Mouse (Mus musculus): Measurements from ENCODE around the gene Grk1. TPM values are rescaled to one million over a fixed set of nuclear protein-coding genes. Genes with fewer than 3 reads are reported as not detected.

The Grk1 gene
- total and polyA plus RNA-seq, 3 experiments: under 0.01 to 0.03 TPM; not detected in 1

GRCm38 (mm10) chr8:13459431-13459830, 54.5 kb downstream of the Grk1 start:
- no peaks in the 10 kb centered on the region for H3K4me1 ChIP-seq (ENCODE audit: control insufficient read depth in 1 of 2, insufficient read depth in 2 of 2, low read length in 2 of 2)
- no peaks in the 10 kb centered on the region for H3K36me3 ChIP-seq (ENCODE audit: control insufficient read depth in 1 of 2, insufficient read depth in 2 of 2, low read length in 2 of 2)
- no peak for TF ChIP-seq TCF12 (IDR thresholded peaks at IDR 0.05; ENCODE audit: low read depth, low read length)
- no peak for TF ChIP-seq E2F4 (IDR thresholded peaks at IDR 0.05; ENCODE audit: borderline replicate concordance, low read depth, low read length)
- no peak for TF ChIP-seq NRF1 (IDR thresholded peaks at IDR 0.05; ENCODE audit: insufficient read depth, low read depth, low read length, poor library complexity, severe bottlenecking)
- TF ChIP-seq RCOR1 (IDR thresholded peaks at IDR 0.05; ENCODE audit: low read depth, low read length): no peak
- no peak for TF ChIP-seq MEF2A (IDR thresholded peaks at IDR 0.05; ENCODE audit: extremely low read depth, insufficient replicate concordance, low read depth, low read length, poor library complexity, severe bottlenecking)
- no peak for TF ChIP-seq ZMIZ1 (IDR thresholded peaks at IDR 0.05; ENCODE audit: low read depth, low read length)
- no peak for TF ChIP-seq GABPA (IDR thresholded peaks at IDR 0.05; ENCODE audit: low read depth, low read length)
- TF ChIP-seq POLR2AphosphoS2 (IDR thresholded peaks at IDR 0.05; ENCODE audit: low read length): no peak
- H3K27me3 ChIP-seq (ENCODE audit: control insufficient read depth in 1 of 2, insufficient read depth in 2 of 2, low read length in 2 of 2): peaks cover 0 to 2% of the 10 kb centered on the region in 2 experiments; a peak in 2 of 4 replicates
- DNase-seq (ENCODE audit: low read depth, low spot score): no peak
- H3K27ac ChIP-seq (ENCODE audit: control insufficient read depth, low read depth, low read length): no peak overlapping the region
- H3K9ac ChIP-seq (ENCODE audit: control insufficient read depth, low read depth, low read length, poor library complexity, severe bottlenecking): no peak overlapping the region
- H3K4me3 ChIP-seq (ENCODE audit: control insufficient read depth in 1 of 2, insufficient read depth in 1 of 2, low read depth in 2 of 2, low read length in 2 of 2): no peak overlapping the region
- no peaks in the 10 kb centered on the region for H3K9me3 ChIP-seq (replicated peaks; ENCODE audit: insufficient read depth, low read length)
- no peaks in the 10 kb centered on the region for H3K79me2 ChIP-seq (ENCODE audit: control insufficient read depth, insufficient read depth, low read length, poor library complexity)

GRCm38 (mm10) chr8:13461085-13461765, 56.3 kb downstream of the Grk1 start:
- Histone ChIP-seq H3K27me3 (ENCODE audit: control insufficient read depth in 1 of 2, insufficient read depth in 2 of 2, low read length in 2 of 2) (peaks cover 2% of the 10 kb centered on the region in 2 experiments; a peak in 3 of 4 replicates), H3K4me3 (ENCODE audit: control insufficient read depth in 1 of 2, insufficient read depth in 1 of 2, low read depth in 2 of 2, low read length in 2 of 2) (no peak overlapping the region), H3K9me3 (replicated peaks; ENCODE audit: insufficient read depth, low read length) (no peaks in the 10 kb centered on the region), H3K9ac (ENCODE audit: control insufficient read depth, low read depth, low read length, poor library complexity, severe bottlenecking) (no peak overlapping the region), H3K4me1 (ENCODE audit: control insufficient read depth in 1 of 2, insufficient read depth in 2 of 2, low read length in 2 of 2) (no peaks in the 10 kb centered on the region), H3K27ac (ENCODE audit: control insufficient read depth, low read depth, low read length) (no peak overlapping the region), H3K36me3 (ENCODE audit: control insufficient read depth in 1 of 2, insufficient read depth in 2 of 2, low read length in 2 of 2) (no peaks in the 10 kb centered on the region), H3K79me2 (ENCODE audit: control insufficient read depth, insufficient read depth, low read length, poor library complexity) (no peaks in the 10 kb centered on the region)
- DNase-seq (ENCODE audit: low read depth, low spot score): no peak
- no peak for TF ChIP-seq EP300 (IDR thresholded peaks at IDR 0.05; ENCODE audit: low read depth in 1 of 2, low read length in 2 of 2)
- TF ChIP-seq MYB (IDR thresholded peaks at IDR 0.05; ENCODE audit: low read depth, low read length): no peak
- TF ChIP-seq SMC3 (IDR thresholded peaks at IDR 0.05; ENCODE audit: low read depth, low read length): no peak
- TF ChIP-seq MEF2A (IDR thresholded peaks at IDR 0.05; ENCODE audit: extremely low read depth, insufficient replicate concordance, low read depth, low read length, poor library complexity, severe bottlenecking): no peak
- TF ChIP-seq POLR2AphosphoS5 (IDR thresholded peaks at IDR 0.05; ENCODE audit: borderline replicate concordance, low read depth, low read length): no peak
- no peak for TF ChIP-seq ZC3H11A (IDR thresholded peaks at IDR 0.05; ENCODE audit: low read depth, low read length)
- TF ChIP-seq USF2 (IDR thresholded peaks at IDR 0.05; ENCODE audit: borderline replicate concordance in 1 of 2, insufficient read depth in 1 of 2, low read depth in 1 of 2, low read length in 2 of 2): no peak
- TF ChIP-seq TBP (IDR thresholded peaks at IDR 0.05; ENCODE audit: low read depth, low read length): no peak
- no peak for TF ChIP-seq ETS1 (IDR thresholded peaks at IDR 0.05; ENCODE audit: low read depth, low read length)
- no peak for TF ChIP-seq NRF1 (IDR thresholded peaks at IDR 0.05; ENCODE audit: insufficient read depth, low read depth, low read length, poor library complexity, severe bottlenecking)
- TF ChIP-seq BHLHE40 (IDR thresholded peaks at IDR 0.05; ENCODE audit: borderline replicate concordance, low read depth, low read length): no peak
- no peak for TF ChIP-seq MAFK (IDR thresholded peaks at IDR 0.05; ENCODE audit: borderline replicate concordance, low read depth, low read length)
- no peak for TF ChIP-seq GABPA (IDR thresholded peaks at IDR 0.05; ENCODE audit: low read depth, low read length)
- TF ChIP-seq POLR2A (IDR thresholded peaks at IDR 0.05; ENCODE audit: control insufficient read depth in 1 of 2, insufficient read depth in 1 of 2, low read depth in 1 of 2, low read length in 2 of 2, poor library complexity in 1 of 2): no peak
